Mouse (Mus musculus) lung, embryonic 15.5 days (tissue): Measurements from ENCODE around the gene Myo6. TPM values are rescaled to one million over a fixed set of nuclear protein-coding genes. Genes with fewer than 3 reads are reported as not detected.
A peak's percentile ranks its signal among the peaks of the same experiment; 100 is the strongest.

ENCODE experiments used
- ATAC-seq: fragments of 200-750 bp; cut with Nextera tagmentation; 2 replicates; pipeline ENCODE4 v1.8.0; 2017; ENCODE audit warnings: moderate number of reproducible peaks, borderline replicate concordance; ENCODE audit not compliant: low FRiP score, low TSS enrichment; ENCODE audit errors: extremely low read depth
- H3K27ac ChIP-seq: fragments of 300-500 bp; sonication (generic); 2 replicates; pipeline ENCODE4 v1.5.1; 2015; ENCODE audit warnings: moderate library complexity, mild to moderate bottlenecking, inconsistent platforms
- H3K27me3 ChIP-seq: fragments of 300-500 bp; sonication (generic); 2 replicates; pipeline ENCODE4 v1.6.1; 2015; ENCODE audit warnings: inconsistent platforms
- H3K36me3 ChIP-seq: fragments of 300-500 bp; sonication (generic); 2 replicates; pipeline ENCODE4 v1.6.1; 2015; ENCODE audit warnings: inconsistent platforms
- H3K4me1 ChIP-seq: fragments of 300-500 bp; sonication (generic); 2 replicates; pipeline ENCODE4 v1.6.1; 2015; ENCODE audit warnings: inconsistent platforms
- H3K4me2 ChIP-seq: fragments of 300-500 bp; sonication (generic); 2 replicates; pipeline ENCODE4 v1.6.1; 2015; ENCODE audit warnings: inconsistent platforms, mild to moderate bottlenecking, moderate library complexity
- H3K4me3 ChIP-seq: fragments of 300-500 bp; sonication (generic); 2 replicates; pipeline ENCODE4 v1.5.1; 2015; ENCODE audit warnings: mild to moderate bottlenecking, inconsistent platforms
- H3K9ac ChIP-seq: fragments of 300-500 bp; sonication (generic); 2 replicates; pipeline ENCODE4 v1.6.1; 2015; ENCODE audit warnings: inconsistent platforms
- H3K9me3 ChIP-seq: fragments of 300-500 bp; sonication (generic); 2 replicates; pipeline ENCODE4 v1.6.1; 2016; ENCODE audit warnings: inconsistent platforms
- WGBS: fragments of 180-500 bp; shearing (Covaris S2); methylation state at CpG from one replicate; pipeline ENCODE4 v1.1.7; 2015; 5-methylcytosine and 5-hydroxymethylcytosine counted together
- polyA plus RNA-seq: library from polyadenylated mRNA; unstranded; fragments of >200 nt; fragmentation: Nextera tagmentation; extraction: Ambion mirVana; gene quantifications from 2 replicates; pipeline ENCODE4 v1.2.1, GENCODE M21; 2015

Gene Myo6
- polyA plus RNA-seq, 1 experiment from 2014 or later = 28.2 TPM

DNA sequence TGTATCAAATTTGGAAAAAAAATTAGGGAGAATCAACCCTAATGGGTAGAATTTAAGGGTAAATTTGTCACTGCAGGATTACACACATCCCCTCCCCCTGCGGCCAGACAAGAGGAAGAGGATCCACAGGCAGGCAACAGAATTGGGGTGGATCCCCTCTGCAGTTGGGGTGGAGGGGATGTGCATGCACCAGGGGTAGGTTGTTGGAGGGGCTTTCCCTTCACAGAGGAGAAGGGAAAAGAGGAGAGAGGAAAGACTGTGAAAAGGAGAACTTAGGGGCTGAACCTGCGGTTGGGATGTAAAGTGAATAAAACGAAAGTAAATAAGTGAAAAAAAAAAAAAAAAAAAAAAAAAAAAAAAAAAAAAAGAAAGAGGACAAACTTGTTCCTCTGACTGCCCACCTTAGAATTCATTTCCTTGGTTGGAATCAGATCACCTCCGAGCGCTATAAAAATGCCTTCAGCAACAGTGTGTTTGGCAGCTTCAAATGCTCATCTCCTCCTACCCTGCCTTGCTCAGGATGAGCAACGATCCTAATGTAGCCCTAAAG, 179.7 kb downstream of the Myo6 start:
- ATAC-seq = no peak
- Histone ChIP-seq H3K9me3 (no peaks in the 10 kb centered on the region), H3K4me2 (no peak overlapping the region), H3K9ac (no peak overlapping the region), H3K27ac (no peak overlapping the region), H3K4me3 (no peak overlapping the region), H3K36me3 (no peaks in the 10 kb centered on the region), H3K4me1 (no peaks in the 10 kb centered on the region), H3K27me3 (no peaks in the 10 kb centered on the region)
- WGBS = 79% methylated on average over 6 of the region's 6 CpGs

DNA sequence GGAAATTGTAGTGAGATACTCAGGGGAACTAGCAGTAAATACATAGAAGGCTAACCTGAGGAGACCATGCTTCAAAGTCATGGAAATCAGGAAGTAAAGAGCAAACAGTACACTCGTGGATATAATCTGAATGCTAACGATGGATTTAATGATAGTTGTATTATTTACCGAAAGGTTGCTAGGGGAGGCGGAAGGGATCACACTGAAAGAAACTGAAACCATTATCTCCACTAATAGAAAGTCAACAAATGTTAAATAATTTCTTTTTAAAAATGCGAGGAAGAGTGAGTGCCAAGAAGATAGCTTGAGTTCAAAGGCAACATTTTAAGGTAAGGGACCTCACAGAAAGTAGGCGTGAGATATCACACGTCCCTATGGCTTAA, 186.5 kb downstream of the Myo6 start:
- WGBS = 50% methylated on average over 7 of the region's 7 CpGs
- H3K4me3 ChIP-seq = peak overlapping the region; percentile 10; the same call in 1 of the 2 replicates

DNA sequence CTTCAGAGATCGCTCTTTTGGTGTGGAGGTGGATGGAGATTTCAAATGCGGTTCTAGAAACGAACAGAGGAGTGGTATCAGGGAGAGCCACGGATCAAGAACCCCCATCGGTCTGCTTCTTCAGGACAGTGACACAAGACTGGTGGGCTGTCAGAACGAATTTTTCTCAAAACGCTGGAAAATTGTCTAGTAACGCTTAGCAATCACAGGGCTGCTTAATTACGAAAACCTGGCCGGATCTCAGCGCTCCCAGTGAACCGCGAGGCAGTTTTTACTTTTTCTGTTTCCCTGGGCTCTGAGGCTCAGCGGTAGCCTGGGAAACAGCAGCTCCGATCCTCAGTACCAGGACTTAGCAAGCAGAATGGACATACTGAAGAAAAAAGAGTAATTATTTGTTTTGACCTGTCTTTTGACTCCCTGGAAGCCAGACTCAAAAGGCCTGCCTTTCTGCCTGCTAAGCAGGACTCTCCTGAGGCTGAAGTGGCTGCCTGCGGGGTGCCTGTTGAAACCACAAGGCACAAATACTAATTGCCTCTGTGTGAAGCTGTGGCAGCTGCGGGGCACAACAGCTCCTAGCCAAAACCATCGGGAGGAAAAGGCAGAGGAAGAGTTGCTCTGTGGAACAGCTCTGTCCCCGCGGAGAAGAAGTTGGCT, 187.0 kb downstream of the Myo6 start:
- H3K9me3 ChIP-seq = no peaks in the 10 kb centered on the region
- peak overlapping the region; percentile 10; the same call in 1 of the 2 replicates for H3K4me3 ChIP-seq
- H3K27me3 ChIP-seq = no peaks in the 10 kb centered on the region
- H3K4me1 ChIP-seq = no peaks in the 10 kb centered on the region
- no peak overlapping the region for H3K9ac ChIP-seq
- no peak overlapping the region for H3K27ac ChIP-seq
- ATAC-seq = no peak
- H3K4me2 ChIP-seq = peak overlapping the region; percentile 43
- WGBS = 36% methylated on average over 20 of the region's 20 CpGs
- H3K36me3 ChIP-seq = no peaks in the 10 kb centered on the region

More for the DNA sequence above, 186.5 kb downstream of the Myo6 start:
- H3K9me3 ChIP-seq = no peaks in the 10 kb centered on the region
- no peaks in the 10 kb centered on the region for H3K36me3 ChIP-seq
- H3K27ac ChIP-seq = no peak overlapping the region
- no peak for ATAC-seq
- no peaks in the 10 kb centered on the region for H3K27me3 ChIP-seq
- H3K4me1 ChIP-seq = no peaks in the 10 kb centered on the region
- no peak overlapping the region for H3K9ac ChIP-seq
- peak overlapping the region; percentile 43 for H3K4me2 ChIP-seq

DNA sequence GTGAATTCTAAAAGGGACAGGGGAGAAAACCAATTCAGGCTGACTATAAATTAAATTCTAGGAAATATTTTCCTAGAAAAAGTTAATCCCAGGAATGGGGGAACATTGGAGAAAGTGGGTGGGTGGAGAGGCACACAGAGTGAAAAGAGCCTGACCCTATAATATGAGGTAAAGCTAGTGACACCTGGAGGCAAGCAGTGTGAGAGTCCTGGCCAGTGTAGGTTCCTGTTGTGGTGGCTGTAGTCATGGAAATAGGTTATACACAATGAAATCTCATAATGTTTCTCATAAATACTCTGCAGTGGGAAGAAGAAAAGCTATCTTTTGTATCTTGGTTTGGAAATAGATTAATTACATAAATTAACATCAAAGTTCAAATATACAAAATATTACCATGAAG, 195.2 kb downstream of the Myo6 start:
- Histone ChIP-seq H3K9me3 (no peaks in the 10 kb centered on the region), H3K4me1 (no peaks in the 10 kb centered on the region), H3K4me3 (no peak overlapping the region), H3K9ac (no peak overlapping the region), H3K27ac (no peak overlapping the region), H3K36me3 (no peaks in the 10 kb centered on the region), H3K27me3 (no peaks in the 10 kb centered on the region), H3K4me2 (no peak overlapping the region)
- no peak for ATAC-seq

Other genes with a start within 250 kb of the Myo6 start
- 13.3 and 14.5 TPM in 2 replicates for gene Filip1, start 152.2 kb upstream of the Myo6 start, polyA plus RNA-seq
- 50.0 and 50.6 TPM in 2 replicates for gene Senp6, start 98.1 kb upstream of the Myo6 start, polyA plus RNA-seq